Mouse (Mus musculus) c-Kit-positive CD71-positive TER-119-positive erythroid progenitor cells, embryonic 14.5 days (primary cell): Measurements from ENCODE around the gene Esrrg.
A peak's percentile ranks its signal among the peaks of the same experiment; 100 is the strongest.

Experiments
- DNase-seq: peaks from one replicate; pipeline ENCODE4 v3.0.0-alpha.2; 2013; ENCODE audit warnings: low spot score

Esrrg gene

DNA sequence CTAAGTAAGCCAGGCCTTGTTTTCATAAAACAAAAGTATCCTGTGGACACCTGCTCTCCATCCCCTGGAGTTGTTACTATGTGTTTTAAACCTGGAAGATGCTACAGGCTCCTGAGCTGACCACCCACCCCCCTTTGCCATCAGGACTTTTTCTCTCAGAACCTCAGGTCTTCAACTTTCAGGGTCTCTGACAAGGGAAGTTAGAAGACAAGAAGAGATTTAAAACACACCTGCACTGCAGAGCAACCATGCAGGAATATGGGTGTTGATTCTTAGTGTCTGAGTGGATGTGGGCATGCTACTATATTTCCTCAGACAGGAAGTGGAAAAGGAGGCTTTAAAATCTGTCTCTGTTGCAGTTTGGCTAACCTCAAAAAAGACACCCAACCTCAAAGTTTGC is 98.6 kb downstream of the Esrrg start:
- DNase-seq: no peak

- no peak for DNase-seq
These were observed 101.9 kb downstream of the Esrrg start for GRCm38 (mm10) chr1:187710434-187710948.

- DNase-seq: no peak
These were observed 112.4 kb downstream of the Esrrg start for GRCm38 (mm10) chr1:187721035-187721434.

- DNase-seq: no peak
These were observed 113.4 kb downstream of the Esrrg start for GRCm38 (mm10) chr1:187722016-187722415.

GRCm38 (mm10) chr1:187724651-187725050 is 116.1 kb downstream of the Esrrg start:
- DNase-seq: no peak

GRCm38 (mm10) chr1:187725351-187725750 is 116.8 kb downstream of the Esrrg start:
- no peak for DNase-seq

DNA sequence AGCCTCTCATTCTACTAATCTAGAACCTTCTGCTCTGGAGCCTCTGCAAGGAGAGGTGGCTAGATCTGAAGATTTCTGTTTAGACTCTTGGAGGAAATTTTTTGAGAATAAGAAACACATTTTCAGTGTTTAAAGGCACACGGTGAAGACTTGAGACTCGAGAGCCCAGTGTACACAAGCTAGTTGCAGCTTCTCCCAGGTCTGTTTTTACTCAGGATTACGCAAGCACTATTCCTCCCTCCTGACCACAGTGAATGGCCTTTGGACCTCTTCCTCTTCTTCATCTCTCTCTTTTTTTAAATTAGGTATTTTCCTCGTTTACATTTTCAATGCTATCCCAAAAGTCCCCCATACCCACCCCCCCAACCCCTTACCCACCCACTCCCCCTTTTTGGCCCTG is 122.6 kb downstream of the Esrrg start:
- DNase-seq: no peak

DNA sequence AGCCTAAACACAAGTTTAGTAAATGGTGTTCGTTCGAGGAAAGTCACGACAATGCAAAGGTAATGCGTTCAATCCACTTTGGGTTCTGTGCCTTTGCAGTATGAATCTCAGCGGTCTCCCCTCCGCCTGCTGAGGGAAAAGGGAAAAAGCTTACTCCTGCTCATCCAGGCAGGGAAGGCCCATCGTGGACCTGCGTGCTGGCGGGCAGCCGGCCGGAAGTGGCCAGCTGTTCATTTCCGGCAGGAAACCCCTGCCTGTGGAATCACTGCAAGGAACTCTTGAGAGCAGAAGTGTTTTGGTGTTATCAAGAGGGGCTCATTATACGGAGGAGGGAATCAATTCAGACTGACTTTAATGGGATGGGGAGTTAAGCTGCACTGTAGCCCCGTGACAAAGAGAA is 127.9 kb downstream of the Esrrg start:
- DNase-seq: no peak

DNA sequence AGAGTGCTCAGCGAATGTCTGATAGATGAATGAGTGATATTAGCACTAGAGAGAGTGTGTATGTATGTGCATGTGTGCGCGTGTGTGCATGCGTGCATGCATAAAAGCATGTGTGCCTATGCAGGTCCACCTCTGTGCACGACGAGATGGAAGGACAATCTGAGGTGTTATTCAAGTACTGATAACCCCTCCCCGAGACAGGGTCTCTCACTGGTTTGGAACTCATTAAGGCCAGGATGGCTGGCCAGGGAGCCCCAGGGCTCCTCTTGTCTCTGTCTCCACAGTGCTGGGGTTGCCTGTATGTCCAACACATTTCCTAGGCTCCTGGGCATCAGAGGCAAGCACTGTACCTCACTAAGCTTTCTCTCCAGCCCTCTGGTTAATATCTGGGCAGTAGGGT is 128.7 kb downstream of the Esrrg start:
- no peak for DNase-seq

GRCm38 (mm10) chr1:187740531-187740930 is 131.9 kb downstream of the Esrrg start:
- no peak for DNase-seq

GRCm38 (mm10) chr1:187741306-187741705 is 132.7 kb downstream of the Esrrg start:
- no peak for DNase-seq

- no peak for DNase-seq
These were observed 133.5 kb downstream of the Esrrg start for GRCm38 (mm10) chr1:187742071-187742470.

GRCm38 (mm10) chr1:187749294-187749693 is 140.7 kb downstream of the Esrrg start:
- DNase-seq: no peak

- DNase-seq: no peak
These were observed 141.3 kb downstream of the Esrrg start for GRCm38 (mm10) chr1:187749931-187750330.

DNA sequence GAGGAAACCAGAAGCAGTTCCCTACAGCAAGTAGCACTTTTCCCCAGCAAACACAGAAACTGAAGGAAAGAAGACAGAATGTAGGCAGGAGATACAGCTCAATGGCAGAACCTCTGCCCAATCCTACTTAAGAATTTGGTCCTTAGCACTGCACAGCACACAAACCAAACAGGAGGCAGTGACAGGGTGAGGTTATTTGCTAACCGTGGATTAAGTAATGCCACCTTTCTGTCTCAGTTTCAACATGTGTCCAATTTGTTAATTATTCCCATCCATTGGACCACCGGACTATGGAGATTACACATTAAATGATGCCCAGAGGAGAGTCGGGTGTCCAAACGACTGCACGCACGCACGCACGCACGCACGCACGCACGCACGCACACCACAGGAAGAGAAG is 146.9 kb downstream of the Esrrg start:
- no peak for DNase-seq

DNA sequence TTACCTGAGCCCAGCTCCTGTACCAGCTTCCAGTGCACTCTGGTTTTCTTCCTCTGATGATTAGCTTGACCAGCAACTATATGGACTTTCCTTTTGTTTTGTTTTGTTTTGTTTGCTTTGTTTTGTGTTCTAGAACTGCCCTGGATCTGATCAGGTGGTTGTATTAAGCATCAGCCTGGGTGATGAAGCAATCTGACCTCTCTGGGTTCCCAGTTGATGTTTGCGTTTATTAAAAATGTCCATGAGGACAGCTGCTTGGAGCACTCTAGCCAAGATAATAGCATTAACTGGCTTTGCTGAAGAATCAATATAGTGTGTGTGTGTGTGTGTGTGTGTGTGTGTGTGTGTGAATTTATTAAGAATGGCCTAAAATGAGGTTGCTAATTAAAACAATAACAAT is 149.4 kb downstream of the Esrrg start:
- peak; percentile 2 for DNase-seq

GRCm38 (mm10) chr1:187758546-187758945 is 150.0 kb downstream of the Esrrg start:
- no peak for DNase-seq

- no peak for DNase-seq
These were observed 150.9 kb downstream of the Esrrg start for GRCm38 (mm10) chr1:187759536-187759935.

DNA sequence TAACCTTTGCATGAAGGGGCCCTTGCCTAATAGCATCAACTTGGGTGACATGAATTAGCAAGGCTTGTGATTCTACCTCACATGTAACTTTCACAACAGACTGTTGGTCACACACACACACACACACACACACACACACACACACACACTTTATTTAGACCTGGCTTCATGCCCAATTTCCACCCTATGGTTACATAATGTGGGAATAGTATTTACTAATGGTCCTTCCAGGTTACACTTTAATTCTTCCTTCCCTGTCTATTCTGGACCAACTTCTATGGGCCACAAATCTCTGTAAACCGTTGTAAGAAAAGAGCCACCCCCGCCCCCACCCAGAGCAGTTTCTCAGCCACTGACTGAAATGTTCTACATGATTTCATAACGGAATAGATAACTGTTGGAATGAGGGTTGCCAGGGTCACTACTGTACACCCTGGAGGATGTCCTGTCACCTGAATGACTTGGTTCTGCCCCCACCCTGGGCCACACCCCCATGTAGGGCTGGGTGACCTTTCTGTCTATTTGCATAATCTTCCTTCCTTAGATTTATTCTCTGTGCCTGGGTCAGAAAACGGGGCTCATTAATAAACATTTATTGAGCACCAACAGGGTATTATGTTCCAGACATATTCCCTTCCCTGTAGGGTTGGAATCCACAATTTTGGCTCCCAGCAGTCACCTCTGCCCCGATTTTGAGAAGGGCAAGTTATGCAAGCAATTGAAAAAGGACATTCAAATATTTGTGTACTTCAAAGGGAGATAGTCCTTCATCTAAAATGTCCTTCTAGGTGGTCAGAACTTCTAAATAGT is 154.3 kb downstream of the Esrrg start:
- DNase-seq: no peak

DNA sequence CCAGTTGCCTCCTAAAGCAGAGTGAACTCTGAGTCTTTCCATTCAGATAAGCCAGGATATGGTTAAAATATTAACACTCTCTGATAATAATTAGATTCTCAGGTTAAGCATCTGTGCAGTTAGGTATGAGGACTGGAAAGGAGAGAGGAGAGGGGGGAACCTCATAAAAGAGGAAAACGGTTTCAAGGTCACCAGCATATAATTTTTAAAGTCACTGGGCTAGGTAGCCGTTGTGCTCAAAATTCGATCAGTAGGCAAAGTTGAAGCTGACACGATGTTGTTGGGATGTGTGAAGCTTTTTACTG is 154.8 kb downstream of the Esrrg start:
- no peak for DNase-seq

- no peak for DNase-seq
These were observed 155.2 kb downstream of the Esrrg start for GRCm38 (mm10) chr1:187763821-187764220.

DNA sequence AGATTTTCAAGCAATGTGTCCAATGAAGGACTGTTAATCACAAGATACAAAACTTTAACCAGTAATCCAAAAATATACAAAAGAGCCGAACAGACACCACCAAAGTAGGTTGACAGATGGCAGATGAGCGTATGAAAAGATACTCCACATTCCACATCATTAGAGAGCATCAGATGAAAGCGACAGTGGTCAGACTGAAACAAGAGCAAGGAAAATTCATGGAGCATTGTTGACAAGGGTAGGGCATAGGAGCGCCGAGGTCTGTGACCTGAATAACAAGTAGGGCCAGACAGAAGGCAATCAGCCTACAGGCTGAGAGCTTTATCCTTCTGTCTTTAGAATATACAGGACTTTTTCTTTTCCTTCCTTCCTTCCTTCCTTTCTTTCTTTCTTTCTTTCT is 157.0 kb downstream of the Esrrg start:
- no peak for DNase-seq

DNA sequence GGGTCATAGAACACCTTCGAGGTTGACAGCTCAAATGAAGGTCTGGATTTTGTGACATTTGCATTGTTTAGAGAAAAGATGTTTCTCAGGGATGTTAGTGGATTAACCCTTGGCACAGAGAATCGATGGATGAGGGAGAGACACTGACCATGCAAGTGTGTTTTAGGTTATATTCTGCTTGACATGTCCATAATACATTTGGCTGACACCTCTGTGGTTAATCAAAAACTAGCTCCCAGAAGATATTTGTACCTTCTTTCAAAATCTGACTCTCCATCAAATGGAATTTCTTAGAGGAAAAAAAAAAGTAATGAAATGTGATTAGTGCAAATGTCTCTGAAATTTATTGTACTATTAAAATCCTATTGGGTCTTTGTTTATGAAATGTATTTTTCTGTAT is 158.8 kb downstream of the Esrrg start:
- DNase-seq: no peak

DNA sequence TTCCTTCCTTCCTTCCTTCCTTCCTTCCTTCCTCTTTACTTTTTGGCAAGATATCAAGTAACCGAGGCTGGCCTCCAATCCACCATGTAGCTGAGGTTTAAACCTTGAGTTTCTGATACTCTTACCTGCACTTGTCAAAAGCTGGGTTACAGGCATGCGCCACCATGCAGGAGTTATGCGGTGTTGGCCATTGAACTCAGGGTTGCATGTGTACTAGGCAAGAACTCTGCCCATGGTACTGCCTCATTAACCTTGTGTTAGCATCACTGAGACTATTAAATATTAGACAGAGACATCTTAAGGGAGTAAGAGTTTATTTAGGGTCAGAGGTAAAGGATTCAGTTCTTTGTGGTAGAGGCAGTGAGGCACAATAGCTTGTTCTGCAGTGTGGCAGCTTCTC is 161.6 kb downstream of the Esrrg start:
- no peak for DNase-seq
